Mouse (Mus musculus) embryonic facial prominence, embryonic 12.5 days (tissue): ENCODE results near the gene Rps6ka2. TPM values are rescaled to one million over a fixed set of nuclear protein-coding genes. Genes with fewer than 3 reads are reported as not detected.
"Not testable (repeated sequence)": the region's sequence is repeated elsewhere in the genome, so short reads cannot be mapped to it uniquely, and the experiment has no call there.

Source experiments
- ATAC-seq: fragments of 200-750 bp; cut with Nextera tagmentation; 2 replicates; pipeline ENCODE4 v1.8.0; 2017; ENCODE audit not compliant: insufficient number of reproducible peaks, insufficient read depth, low FRiP score, low TSS enrichment
- H3K27ac ChIP-seq: fragments of 300-500 bp; sonication (generic); 2 replicates; pipeline ENCODE4 v1.5.1; 2016; ENCODE audit warnings: mild to moderate bottlenecking
- H3K27me3 ChIP-seq: fragments of 300-500 bp; sonication (generic); 2 replicates; pipeline ENCODE4 v1.6.1; 2016; ENCODE audit warnings: mild to moderate bottlenecking, moderate library complexity
- H3K36me3 ChIP-seq: fragments of 300-500 bp; sonication (generic); 2 replicates; pipeline ENCODE4 v1.6.1; 2016; ENCODE audit warnings: mild to moderate bottlenecking
- H3K4me1 ChIP-seq: fragments of 300-500 bp; sonication (generic); 2 replicates; pipeline ENCODE4 v1.6.1; 2016
- H3K4me2 ChIP-seq: fragments of 300-500 bp; sonication (generic); replicated peaks from 2 replicates; pipeline ENCODE4 v1.6.1; 2016; ENCODE audit warnings: mild to moderate bottlenecking, moderate library complexity
- H3K4me3 ChIP-seq: fragments of 300-500 bp; sonication (generic); 2 replicates; pipeline ENCODE4 v1.5.1; 2016; ENCODE audit warnings: mild to moderate bottlenecking
- H3K9ac ChIP-seq: fragments of 300-500 bp; sonication (generic); 2 replicates; pipeline ENCODE4 v1.6.1; 2016; ENCODE audit warnings: mild to moderate bottlenecking, moderate library complexity
- H3K9me3 ChIP-seq: fragments of 300-500 bp; sonication (generic); 2 replicates; pipeline ENCODE4 v1.6.1; 2016; ENCODE audit warnings: mild to moderate bottlenecking, moderate library complexity
- WGBS: fragments of 180-500 bp; shearing (Covaris S2); methylation state at CpG from one replicate; pipeline ENCODE4 v1.1.7; 2016; 5-methylcytosine and 5-hydroxymethylcytosine counted together
- polyA plus RNA-seq: library from polyadenylated mRNA; unstranded; fragments of >200 nt; fragmentation: Nextera tagmentation; extraction: Ambion mirVana; gene quantifications from 2 replicates; pipeline ENCODE4 v1.2.1, GENCODE M21; 2016

Gene Rps6ka2
- polyA plus RNA-seq, 1 experiment from 2014 or later: 24.8 TPM

DNA sequence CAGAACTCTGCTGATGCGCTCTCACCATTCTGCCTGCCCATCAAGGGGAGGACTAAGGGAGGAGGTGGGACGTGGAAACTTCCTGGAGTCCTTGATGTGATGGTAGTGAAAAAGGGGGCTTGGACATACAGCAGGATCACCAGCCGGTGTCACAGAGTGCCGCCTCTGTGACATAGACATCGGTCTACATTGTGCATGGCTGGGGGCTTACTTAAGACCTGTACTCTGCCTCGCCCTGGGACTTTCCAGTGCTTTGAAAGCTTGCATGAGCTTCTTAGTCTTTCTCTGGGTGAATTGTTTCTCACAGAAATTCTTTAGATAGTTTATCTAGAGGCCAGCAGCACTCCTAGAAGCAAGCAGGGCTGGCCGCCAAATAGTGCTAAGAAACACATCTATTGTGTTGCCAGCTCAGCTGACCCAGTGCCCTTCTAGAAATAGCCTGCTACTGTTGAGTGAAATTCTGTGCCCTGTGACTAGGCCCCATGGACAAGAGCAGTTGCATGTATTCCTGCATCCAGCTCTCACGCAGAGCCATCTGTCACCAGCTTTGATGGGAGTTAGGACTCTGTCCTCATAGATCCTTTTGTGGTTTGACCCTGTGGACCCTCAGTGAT is 114.5 kb downstream of the Rps6ka2 start:
- Histone ChIP-seq H3K4me3 (no peak overlapping the region), H3K9me3 (no peaks in the 10 kb centered on the region), H3K27me3 (no peaks in the 10 kb centered on the region), H3K4me2 (no peak overlapping the region), H3K36me3 (peaks cover 33% of the 10 kb centered on the region), H3K27ac (no peak overlapping the region), H3K9ac (no peak overlapping the region), H3K4me1 (no peaks in the 10 kb centered on the region)
- 84% methylated on average over 8 of the region's 8 CpGs for WGBS
- no peak for ATAC-seq

DNA sequence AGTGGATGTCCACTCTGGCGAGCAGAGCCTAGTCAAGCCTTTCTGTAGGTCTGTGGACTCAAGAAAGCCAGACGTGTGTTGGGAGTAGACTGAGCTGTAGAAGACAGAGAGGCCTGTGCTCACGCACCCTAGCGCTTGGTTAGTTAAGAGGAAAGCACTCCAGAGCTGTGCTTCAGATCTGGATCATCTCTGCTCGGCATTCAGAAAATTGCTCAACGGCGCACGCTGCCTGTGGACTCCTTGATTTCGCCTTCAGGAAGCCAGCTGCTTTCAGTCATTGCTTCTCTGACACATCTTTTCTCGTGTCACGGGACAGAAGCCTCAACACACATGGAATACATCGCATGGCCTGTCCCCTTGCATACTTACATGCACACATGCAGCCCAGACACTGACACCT is 115.4 kb downstream of the Rps6ka2 start:
- H3K9ac ChIP-seq: no peak overlapping the region
- ATAC-seq: no peak
- H3K4me2 ChIP-seq: no peak overlapping the region
- no peaks in the 10 kb centered on the region for H3K27me3 ChIP-seq
- peaks cover 35% of the 10 kb centered on the region for H3K36me3 ChIP-seq
- no peaks in the 10 kb centered on the region for H3K9me3 ChIP-seq
- no peaks in the 10 kb centered on the region for H3K4me1 ChIP-seq
- H3K4me3 ChIP-seq: no peak overlapping the region
- 76% methylated on average over 12 of the region's 12 CpGs for WGBS
- no peak overlapping the region for H3K27ac ChIP-seq

DNA sequence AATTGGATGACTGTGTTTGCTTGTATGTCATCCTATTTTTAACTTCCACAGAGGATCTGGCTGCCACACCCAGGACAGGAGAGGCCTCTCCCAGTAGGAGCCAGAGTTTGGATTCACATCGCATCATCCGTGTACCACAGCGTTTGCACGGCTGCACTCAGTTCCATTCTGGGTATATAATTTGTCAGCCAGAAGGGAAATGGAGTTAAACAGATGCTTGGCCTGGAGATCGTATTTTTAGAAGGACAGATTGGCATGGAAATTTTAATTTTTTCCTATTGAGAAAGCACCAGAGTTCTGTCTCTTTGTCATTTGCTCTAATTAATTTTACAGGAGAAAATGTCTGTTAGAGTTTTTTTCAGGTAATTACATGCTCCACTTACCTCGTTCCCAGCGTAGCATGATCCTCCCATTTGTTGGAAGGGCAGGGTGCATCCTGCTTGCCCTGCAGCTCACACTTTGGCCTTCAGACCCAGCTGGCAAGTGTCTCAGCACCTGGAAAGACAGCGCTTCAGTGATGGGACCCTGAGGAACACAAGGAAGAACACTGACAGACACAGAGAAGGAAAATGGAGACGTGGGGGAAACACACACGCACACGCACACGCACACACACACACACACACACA is 116.6 kb downstream of the Rps6ka2 start:
- WGBS: 75% methylated on average over 12 of the region's 12 CpGs
- H3K36me3 ChIP-seq: peaks cover 35% of the 10 kb centered on the region

DNA sequence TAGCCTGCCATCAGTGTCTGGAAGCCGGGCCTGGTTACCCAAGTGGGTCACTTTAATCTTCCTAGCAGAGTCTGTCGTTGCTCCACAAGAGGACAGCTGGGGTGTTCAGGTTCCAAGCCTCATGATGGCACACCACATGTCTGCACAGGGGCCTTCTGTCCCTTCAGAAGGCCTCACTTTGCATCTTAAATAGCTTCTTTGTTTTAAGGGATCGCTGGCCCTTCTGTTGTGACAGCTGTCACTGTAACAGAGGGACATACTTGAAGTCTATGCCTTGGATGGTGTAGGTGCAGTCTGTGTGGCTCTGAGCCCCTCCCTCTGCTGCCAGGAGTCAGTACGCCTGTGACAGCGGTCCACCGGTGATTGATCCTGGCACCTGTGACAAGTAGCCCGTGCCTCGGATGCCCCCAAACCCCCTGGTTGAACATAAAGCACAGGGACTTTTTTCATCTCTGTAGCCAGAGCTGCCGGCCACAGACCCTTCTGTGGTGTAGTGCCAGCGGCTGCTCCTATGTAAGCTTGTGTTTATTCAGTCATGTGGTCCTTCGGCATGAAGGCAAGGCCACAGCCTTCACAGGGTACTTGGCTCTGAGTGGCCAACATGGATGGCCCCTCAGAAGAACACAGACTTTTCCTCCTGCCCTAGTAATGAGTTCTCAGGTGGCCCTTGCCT is 122.2 kb downstream of the Rps6ka2 start:
- Histone ChIP-seq H3K4me1 (no peaks in the 10 kb centered on the region), H3K36me3 (peaks cover 18% of the 10 kb centered on the region; the same call in 1 of the 2 replicates), H3K9me3 (no peaks in the 10 kb centered on the region), H3K27me3 (no peaks in the 10 kb centered on the region), H3K4me3 (no peak overlapping the region), H3K27ac (no peak overlapping the region), H3K4me2 (no peak overlapping the region), H3K9ac (no peak overlapping the region)
- 74% methylated on average over 11 of the region's 11 CpGs for WGBS
- ATAC-seq: no peak

More for the DNA sequence above, 116.6 kb downstream of the Rps6ka2 start:
- Histone ChIP-seq H3K27me3 (no peaks in the 10 kb centered on the region), H3K9ac (no peak overlapping the region), H3K27ac (no peak overlapping the region), H3K4me3 (no peak overlapping the region), H3K9me3 (no peaks in the 10 kb centered on the region), H3K4me1 (no peaks in the 10 kb centered on the region), H3K4me2 (no peak overlapping the region)
- ATAC-seq: no peak

DNA sequence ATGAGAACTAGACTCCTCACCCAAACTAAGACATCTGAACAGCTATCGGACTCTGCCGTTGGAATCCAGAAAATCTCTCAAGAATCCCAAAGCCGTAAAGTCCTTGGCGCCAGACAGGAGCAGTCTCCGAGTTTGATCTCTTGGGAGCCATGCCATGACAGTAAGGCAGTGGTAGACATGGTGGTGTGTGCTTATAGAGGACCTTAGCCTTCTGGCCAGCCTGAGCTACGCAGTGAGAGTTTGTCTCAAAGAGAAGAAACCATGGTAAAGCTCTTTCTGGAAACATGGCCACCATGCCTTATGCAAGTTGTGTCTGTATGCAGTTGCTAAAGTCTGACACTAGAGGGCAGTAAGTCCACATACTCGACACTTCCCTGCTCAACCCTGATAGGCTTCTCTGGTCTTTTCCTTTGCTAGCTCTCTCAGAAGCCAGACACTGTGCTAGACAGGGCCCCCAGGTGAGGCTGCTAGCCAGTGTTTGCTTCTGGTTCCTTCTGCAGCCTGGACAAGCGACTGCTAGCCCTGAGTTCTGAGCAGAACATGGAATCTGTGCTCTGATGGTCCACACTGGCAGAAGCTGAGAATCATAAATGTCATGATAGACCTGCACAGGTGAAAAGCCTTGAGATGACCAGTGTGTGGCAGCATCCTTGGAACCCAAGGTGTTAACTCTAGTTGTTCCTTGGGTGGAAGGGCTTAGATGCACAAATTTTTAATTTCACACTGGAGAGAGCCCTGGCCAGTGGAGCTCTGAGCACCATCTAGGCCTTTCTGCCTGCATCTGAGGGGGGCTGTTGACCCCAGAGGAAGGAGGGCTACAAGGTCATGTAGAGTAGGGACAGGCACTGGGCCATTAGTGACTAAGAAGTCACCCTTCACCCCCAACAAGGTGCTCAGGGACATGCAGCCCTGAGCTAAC is 136.6 kb downstream of the Rps6ka2 start:
- not testable (repeated sequence) for H3K4me1 ChIP-seq, H3K9ac ChIP-seq, H3K9me3 ChIP-seq, H3K27ac ChIP-seq, H3K27me3 ChIP-seq, H3K36me3 ChIP-seq, H3K4me2 ChIP-seq, H3K4me3 ChIP-seq
- peak; percentile 62; the same call in 1 of the 2 replicates for ATAC-seq
- 60% methylated on average over 8 of the region's 8 CpGs for WGBS

DNA sequence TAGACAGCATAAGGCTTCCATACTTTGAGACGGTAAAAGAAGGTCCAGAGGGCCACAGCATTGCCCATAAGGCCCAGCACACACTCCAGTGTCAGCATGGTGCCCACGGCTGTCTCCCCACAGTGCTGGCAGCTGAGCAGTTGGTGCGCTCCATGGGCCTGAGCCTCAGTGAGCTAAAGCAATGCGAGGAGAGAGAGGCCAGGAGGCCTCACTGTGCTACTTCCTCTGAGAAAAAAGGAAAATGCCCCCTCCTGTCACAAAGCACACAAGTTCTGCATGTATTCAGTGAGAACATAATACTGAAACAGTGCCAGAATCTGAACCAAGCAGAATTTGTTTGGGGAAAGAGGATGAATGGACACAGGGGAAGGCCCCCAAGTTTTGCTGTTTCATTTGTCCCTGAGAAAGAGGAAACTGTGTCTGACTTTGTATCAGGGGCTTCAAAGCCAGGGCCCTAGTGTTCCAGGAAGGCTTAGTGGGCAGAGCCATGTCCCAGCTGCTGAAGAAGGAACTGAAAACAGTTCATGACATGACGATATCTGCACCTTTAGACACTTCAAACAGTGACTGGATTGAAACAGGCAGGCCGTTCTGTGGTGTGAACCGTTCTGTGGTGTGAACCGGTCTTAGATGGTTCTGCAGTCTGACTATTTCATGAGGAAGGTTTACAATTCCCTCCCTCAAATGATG is 145.9 kb downstream of the Rps6ka2 start:
- H3K4me2 ChIP-seq, H3K36me3 ChIP-seq, H3K27me3 ChIP-seq, H3K9me3 ChIP-seq, H3K27ac ChIP-seq, H3K4me3 ChIP-seq, H3K4me1 ChIP-seq, ATAC-seq, H3K9ac ChIP-seq: not testable (repeated sequence)
- WGBS: 86% methylated on average over 8 of the region's 8 CpGs

DNA sequence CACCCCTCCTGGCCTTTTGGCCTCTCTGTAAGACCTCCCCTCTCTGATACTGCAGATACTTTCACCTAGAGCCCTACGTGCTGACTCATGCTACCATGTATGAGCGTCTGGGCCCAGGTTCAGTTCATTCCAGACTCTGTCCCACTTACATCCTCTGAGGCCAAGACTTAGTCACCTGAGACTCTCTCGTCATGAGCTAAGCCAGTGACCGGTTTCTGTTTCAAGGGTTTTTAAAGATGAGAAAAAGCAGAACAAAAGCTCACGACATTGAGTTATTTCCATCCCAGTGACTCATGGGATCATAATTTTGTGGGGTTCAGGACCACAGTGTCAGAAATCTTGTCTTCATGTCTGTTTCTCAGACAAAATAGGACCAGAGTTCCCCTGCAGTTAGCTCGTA is 149.9 kb downstream of the Rps6ka2 start:
- 81% methylated on average over 6 of the region's 6 CpGs for WGBS
- H3K27ac ChIP-seq, H3K9ac ChIP-seq, H3K4me1 ChIP-seq, H3K36me3 ChIP-seq, H3K9me3 ChIP-seq, H3K4me2 ChIP-seq, H3K4me3 ChIP-seq, ATAC-seq, H3K27me3 ChIP-seq: not testable (repeated sequence)

DNA sequence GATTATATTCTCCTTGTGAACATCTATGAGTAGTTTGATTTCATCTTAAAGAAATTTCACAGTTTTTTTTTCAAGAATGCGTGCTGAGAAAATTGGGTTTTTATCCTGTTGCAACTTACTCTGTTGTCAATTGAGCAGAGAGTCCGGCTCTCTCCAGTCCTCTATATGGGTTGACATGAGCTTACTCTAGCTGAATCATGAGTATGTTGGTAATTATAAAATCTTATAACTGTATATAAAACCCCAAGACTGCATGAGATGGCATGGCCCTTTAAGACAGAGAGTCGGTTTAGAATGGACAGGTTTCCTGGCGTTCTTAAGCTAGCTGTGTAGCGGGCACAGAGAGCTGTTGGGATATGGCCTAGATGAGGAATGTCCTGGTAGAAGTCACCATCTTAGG is 154.4 kb downstream of the Rps6ka2 start, which contains the start of gene Tcp10a:
Gene Tcp10a, plus strand, starts transcription at position 301 of the 400 bp plus-strand sequence.
- not testable (repeated sequence) for H3K9me3 ChIP-seq, H3K4me2 ChIP-seq, H3K9ac ChIP-seq, ATAC-seq, H3K36me3 ChIP-seq, H3K27me3 ChIP-seq, H3K27ac ChIP-seq, H3K4me3 ChIP-seq, H3K4me1 ChIP-seq
- 89% methylated on average over 5 of the region's 5 CpGs for WGBS

DNA sequence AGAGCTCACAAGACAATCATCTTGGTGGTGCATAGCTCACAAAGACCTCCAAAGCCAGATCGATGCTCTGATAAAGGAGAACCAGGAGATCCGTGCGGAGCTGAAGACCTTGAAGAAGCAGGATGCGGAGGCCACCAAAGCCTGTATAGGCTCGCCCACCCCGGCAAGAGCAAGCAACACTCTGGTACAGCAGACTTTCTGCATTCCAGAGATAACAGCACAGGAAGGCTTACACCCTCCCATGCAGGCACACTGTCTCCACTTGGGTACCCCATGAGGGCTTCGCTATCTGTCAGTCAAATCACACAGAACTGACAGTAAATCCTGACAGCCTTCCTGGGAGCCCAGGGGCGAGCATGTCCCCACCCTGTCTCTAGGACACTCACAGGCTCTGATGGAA is 156.5 kb downstream of the Rps6ka2 start:
- not testable (repeated sequence) for H3K4me1 ChIP-seq, ATAC-seq, H3K27ac ChIP-seq, H3K4me2 ChIP-seq, H3K27me3 ChIP-seq, H3K4me3 ChIP-seq, H3K9me3 ChIP-seq, H3K36me3 ChIP-seq, H3K9ac ChIP-seq
- WGBS: 63% methylated on average over 8 of the region's 8 CpGs

DNA sequence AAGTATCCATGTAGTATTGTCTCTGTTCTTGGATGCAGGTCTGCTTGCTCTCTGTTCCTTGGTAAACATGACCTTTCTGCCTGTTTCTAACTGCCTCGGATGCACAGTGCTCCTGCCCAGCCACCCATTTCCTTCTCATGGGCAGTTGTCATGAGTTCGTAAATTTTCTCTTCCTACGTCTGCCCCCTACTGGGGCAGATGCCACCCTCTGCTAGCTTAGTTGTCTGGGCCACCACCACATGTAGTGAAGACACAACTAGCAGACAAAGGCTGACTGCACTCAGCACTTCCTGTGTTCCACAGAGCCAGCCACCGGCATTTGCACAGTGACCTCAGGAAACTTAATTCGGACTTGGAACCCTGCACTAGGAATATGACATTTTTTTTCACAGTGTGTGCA is 162.8 kb downstream of the Rps6ka2 start:
- H3K4me2 ChIP-seq: not testable (repeated sequence)

DNA sequence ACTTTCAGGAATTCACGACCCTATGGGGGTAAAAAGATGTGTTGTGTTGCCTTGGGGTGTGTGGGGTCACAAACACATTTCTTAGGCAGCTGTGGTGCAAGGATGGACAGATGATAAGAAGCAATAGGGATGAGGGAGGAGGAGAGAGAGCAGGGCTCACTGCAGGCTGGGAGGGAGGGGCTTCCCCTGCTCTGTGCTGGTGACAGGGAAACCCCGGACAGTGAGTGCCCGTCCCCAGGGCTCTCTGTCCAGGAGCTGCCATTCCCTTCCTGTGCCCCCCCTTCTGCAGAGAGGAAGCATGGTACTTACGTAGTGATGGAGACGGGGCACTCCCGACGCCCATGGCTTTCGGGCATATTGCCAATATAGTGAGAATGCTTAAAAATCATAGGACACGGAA is 167.5 kb downstream of the Rps6ka2 start:
- not testable (repeated sequence) for H3K9ac ChIP-seq, H3K27me3 ChIP-seq, H3K27ac ChIP-seq, H3K4me2 ChIP-seq, H3K9me3 ChIP-seq, H3K4me1 ChIP-seq, H3K4me3 ChIP-seq, H3K36me3 ChIP-seq
- 67% methylated on average over 9 of the region's 9 CpGs for WGBS
- 0 out of 2 replicates have a peak, but pooled peaks have one; percentile 22 for ATAC-seq

More for the DNA sequence above, 162.8 kb downstream of the Rps6ka2 start:
- WGBS: 84% methylated on average over 3 of the region's 5 CpGs
- H3K9me3 ChIP-seq, H3K27ac ChIP-seq, H3K27me3 ChIP-seq, ATAC-seq, H3K9ac ChIP-seq, H3K4me1 ChIP-seq, H3K4me3 ChIP-seq, H3K36me3 ChIP-seq: not testable (repeated sequence)
